Mouse (Mus musculus) granulocyte monocyte progenitor cell, adult 5-6 weeks (primary cell): ENCODE measurements around the gene Nt5c2. TPM values are rescaled to one million over a fixed set of nuclear protein-coding genes. Genes with fewer than 3 reads are reported as not detected.
A peak's percentile ranks its signal among the peaks of the same experiment; 100 is the strongest.

Experiments
- ATAC-seq: replicated peaks from 2 replicates; pipeline ENCODE4 v1.8.0; 2016; ENCODE audit warnings: mild to moderate bottlenecking, moderate TSS enrichment, inconsistent platforms; ENCODE audit not compliant: poor library complexity, severe bottlenecking
- total RNA-seq, 2 experiments: library from RNA; stranded (forward) in 1 of 2; stranded (reverse) in 1 of 2; fragments of 200-712, 200-1000 nt in 1 of 2; fragments of >200 nt in 1 of 2; fragmentation: Nextera tagmentation in 1 of 2; gene quantifications; 2 replicates each; pipeline ENCODE4 v1.2.3; 2014 to 2017

The Nt5c2 gene
- total RNA-seq, 2 experiments from 2014 or later, result 62.3 to 84.5 TPM

- ATAC-seq, result 0 out of 2 replicates have a peak, but pooled peaks have one; percentile 17
These were observed 152.4 kb downstream of the Nt5c2 start for GRCm38 (mm10) chr19:46862556-46862955.

DNA sequence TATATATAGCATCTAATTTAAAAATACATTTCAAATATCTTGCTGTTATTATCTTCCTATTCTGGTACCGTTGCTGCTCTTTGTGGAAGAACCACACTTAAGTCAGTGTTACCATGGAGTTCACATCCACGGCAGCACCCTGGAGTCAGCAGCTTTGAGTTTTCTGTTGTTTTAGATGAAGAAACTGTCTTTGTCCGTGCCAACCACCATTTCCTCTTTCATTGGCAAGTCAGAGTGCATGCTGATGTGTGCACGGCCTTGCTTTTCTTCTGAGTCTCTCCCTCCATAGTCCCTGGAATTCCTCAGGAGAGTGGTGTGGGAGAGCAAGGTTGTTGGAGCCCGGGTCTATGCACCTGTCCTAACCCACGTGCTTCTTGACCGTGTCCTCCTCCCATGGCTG is 156.8 kb downstream of the Nt5c2 start:
- ATAC-seq, result peak; percentile 66

GRCm38 (mm10) chr19:46857277-46857989 is 157.5 kb downstream of the Nt5c2 start:
- ATAC-seq, result peak; percentile 49

- ATAC-seq, result no peak
These were observed 158.2 kb downstream of the Nt5c2 start for GRCm38 (mm10) chr19:46856780-46857179.

GRCm38 (mm10) chr19:46856232-46856631 is 158.7 kb downstream of the Nt5c2 start:
- ATAC-seq, result no peak

DNA sequence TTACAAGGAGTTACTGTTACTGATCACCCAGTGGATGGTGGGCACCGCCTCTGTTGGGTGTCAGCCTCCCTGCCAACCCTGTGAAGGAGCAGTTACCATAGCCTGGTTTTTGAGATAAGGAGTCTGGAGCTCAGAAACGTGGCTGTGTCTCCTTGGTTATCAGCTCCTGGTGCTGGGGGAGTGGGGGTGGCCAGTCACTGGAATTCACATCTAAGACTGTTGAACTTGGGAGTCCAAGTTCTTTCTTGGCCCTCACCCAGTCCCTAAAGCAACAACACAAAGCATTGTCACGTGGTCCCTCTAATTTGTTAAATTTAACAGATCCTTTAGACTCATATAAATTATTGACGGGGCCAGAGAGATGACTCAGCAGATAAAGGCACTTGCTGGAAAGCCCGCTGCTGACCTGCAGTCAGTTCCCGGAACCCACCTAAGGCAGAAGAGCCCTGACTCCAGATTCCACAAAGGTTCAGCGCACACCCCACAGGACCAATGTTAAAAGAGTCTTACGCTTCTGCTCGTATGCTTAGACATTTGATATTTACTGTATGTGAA is 165.4 kb downstream of the Nt5c2 start:
- no peak for ATAC-seq

DNA sequence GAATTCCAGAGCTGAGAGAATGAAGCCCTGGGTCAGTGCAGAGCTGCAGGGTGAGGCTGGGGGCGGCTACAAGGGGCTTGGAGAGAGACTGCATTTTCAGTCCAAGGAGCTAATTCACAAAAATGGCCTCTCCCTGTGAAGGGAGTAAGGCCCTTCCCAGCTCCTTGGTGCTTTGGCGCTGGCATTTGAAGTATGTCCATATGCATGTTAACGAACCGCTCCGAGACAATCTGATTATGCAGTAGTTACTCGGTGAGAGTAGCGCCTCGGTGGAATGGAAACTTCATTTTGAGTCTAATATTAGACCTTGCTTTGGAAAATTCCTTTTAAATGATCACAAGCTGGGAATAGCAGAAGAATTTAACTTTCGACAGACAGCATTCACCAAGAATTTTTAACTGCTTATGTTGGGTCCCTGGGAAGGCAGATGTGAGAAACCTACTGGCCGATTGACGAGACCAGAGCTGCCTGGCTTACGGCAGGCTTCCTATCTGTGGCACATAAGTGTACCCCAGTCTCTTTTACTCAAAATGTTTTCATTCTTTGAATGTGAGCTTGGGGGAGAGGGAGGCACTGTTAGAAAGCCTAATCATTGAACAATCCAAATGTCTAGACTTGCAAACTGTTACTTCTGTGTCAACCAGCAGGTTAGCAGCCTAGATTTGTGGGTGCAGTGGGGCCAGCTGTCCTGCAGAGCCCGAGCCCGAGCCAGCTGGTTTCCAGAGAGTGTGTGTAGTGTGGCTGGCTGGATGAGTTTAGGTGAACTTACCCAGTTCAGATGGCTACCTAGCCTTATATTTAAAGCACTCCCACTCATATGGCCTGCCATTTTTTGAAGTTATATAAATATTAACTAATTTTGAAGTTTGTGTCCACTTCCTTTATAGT is 166.3 kb downstream of the Nt5c2 start:
- no peak for ATAC-seq

- no peak for ATAC-seq
These were observed 168.5 kb downstream of the Nt5c2 start for GRCm38 (mm10) chr19:46846459-46846858.

GRCm38 (mm10) chr19:46846056-46846455 is 168.9 kb downstream of the Nt5c2 start:
- ATAC-seq, result no peak

GRCm38 (mm10) chr19:46843030-46843429 is 171.9 kb downstream of the Nt5c2 start:
- ATAC-seq, result no peak

DNA sequence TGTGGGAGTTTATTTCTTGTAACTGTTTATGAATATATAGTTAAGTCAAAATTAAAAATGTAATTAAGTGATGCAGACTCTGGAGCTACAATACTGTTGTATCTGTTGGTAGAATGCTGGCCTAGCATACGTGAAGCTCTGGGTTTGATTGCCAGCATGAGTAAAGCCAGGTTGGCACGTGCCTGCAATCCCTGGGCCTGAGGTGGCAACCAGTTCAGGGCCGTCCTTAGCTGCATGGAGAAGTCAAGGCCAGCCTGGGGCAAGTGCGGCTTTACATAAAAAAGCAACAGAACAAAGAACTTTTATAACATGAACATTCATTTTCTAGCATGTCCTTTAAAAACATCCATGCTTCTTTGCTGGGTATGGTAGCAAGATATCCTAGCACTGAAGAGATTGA is 173.9 kb downstream of the Nt5c2 start:
- ATAC-seq, result no peak

GRCm38 (mm10) chr19:46837290-46838079 is 177.5 kb downstream of the Nt5c2 start:
- peak; percentile 86 for ATAC-seq

- no peak for ATAC-seq
These were observed 178.9 kb downstream of the Nt5c2 start for GRCm38 (mm10) chr19:46836085-46836484.

DNA sequence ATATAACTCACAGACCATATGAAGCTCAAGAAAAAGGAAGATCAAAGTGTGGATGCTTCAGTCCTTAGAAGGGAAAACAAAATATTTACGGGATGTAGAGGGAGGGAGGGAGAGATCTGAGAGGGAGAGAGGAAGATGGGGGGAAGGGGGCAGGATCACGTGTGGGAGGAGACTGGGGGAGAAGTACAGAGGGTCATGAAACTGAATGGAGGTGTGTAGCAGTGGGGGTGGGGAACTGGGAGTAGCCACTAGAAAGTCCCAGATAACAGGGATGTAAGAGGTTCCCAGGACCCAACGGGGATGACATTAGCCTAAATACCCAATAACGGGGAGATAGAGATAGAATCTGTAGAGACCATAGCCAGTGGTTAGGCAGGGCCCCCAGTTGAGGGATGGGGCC is 179.6 kb downstream of the Nt5c2 start:
- ATAC-seq, result no peak

DNA sequence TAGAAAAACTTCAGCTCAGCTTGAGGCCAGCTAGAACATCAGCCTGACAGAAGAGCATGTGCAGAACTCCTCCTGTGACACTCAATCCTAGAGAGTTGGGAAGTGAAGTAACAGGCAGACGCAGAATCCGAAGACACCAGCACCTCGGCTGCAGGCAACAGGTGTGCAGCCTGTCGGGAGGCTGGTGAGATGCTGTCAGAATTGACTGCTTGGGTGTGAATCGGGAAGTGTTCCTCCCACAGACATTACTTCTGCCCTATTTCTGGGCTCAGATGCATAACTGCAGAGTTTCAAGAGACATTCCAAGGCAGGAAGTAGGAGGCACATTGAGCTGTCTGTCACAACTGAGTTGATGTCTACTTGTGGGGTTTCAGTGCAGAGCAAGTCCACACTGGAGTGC is 180.7 kb downstream of the Nt5c2 start:
- ATAC-seq, result no peak; the same call in 1 of the 2 replicates

Other genes with a start within 250 kb of the Nt5c2 start
- not detected in 2 replicates for gene Ina, start 455 bp downstream of the Nt5c2 start, total RNA-seq (2014; fragmentation: Nextera tagmentation)
- not detected in 2 replicates for gene Ina, start 455 bp downstream of the Nt5c2 start, total RNA-seq (2017)
- 21.3 and 24.9 TPM in 2 replicates for gene Pcgf6, start 35.8 kb upstream of the Nt5c2 start, total RNA-seq (2014; fragmentation: Nextera tagmentation)
- 10.0 and 11.3 TPM in 2 replicates for gene Pcgf6, start 35.8 kb upstream of the Nt5c2 start, total RNA-seq (2017)
- gene Taf5, start 52.6 kb upstream of the Nt5c2 start, total RNA-seq (2014; fragmentation: Nextera tagmentation), result 6.3 and 9.9 TPM in 2 replicates
- 25.3 and 27.4 TPM in 2 replicates for gene Taf5, start 52.6 kb upstream of the Nt5c2 start, total RNA-seq (2017)
- gene Usmg5, start 75.5 kb upstream of the Nt5c2 start, total RNA-seq (2014; fragmentation: Nextera tagmentation), result 747 and 798 TPM in 2 replicates
- 493 and 868 TPM in 2 replicates for gene Usmg5, start 75.5 kb upstream of the Nt5c2 start, total RNA-seq (2017)
- 21.6 and 24.7 TPM in 2 replicates for gene Pdcd11, start 75.6 kb upstream of the Nt5c2 start, total RNA-seq (2014; fragmentation: Nextera tagmentation)
- 23.8 and 29.3 TPM in 2 replicates for gene Pdcd11, start 75.6 kb upstream of the Nt5c2 start, total RNA-seq (2017)
- gene Calhm2, start 123.1 kb upstream of the Nt5c2 start, total RNA-seq (2014; fragmentation: Nextera tagmentation), result 6.6 and 18.6 TPM in 2 replicates
- 6.0 and 10.2 TPM in 2 replicates for gene Calhm2, start 123.1 kb upstream of the Nt5c2 start, total RNA-seq (2017)
- gene Calhm1, start 129.1 kb upstream of the Nt5c2 start, total RNA-seq (2014; fragmentation: Nextera tagmentation), result not detected in 2 replicates
- gene Calhm1, start 129.1 kb upstream of the Nt5c2 start, total RNA-seq (2017), result not detected in 2 replicates
- not detected in 2 replicates for gene Calhm3, start 142.6 kb upstream of the Nt5c2 start, total RNA-seq (2014; fragmentation: Nextera tagmentation)
- gene Calhm3, start 142.6 kb upstream of the Nt5c2 start, total RNA-seq (2017), result not detected in 2 replicates
- gene Neurl1a, start 163.7 kb upstream of the Nt5c2 start, total RNA-seq (2014; fragmentation: Nextera tagmentation), result not detected in 2 replicates
- gene Neurl1a, start 163.7 kb upstream of the Nt5c2 start, total RNA-seq (2017), result 0.04 TPM in 1 of 2 replicates, not detected in the other